Mouse (Mus musculus): Measurements from ENCODE around the gene Nr3c2. TPM values are rescaled to one million over a fixed set of nuclear protein-coding genes. Genes with fewer than 3 reads are reported as not detected.

The Nr3c2 gene
- polyA plus RNA-seq, 1 experiment: 7.6 TPM

GRCm38 (mm10) chr8:77125777-77126176 lies 226.5 kb downstream of the Nr3c2 start:
- WGBS: 86% methylated on average over 7 of the region's 7 CpGs
- Histone ChIP-seq H3K36me3 (ENCODE audit: control insufficient read depth, insufficient read depth, low read length) (no peaks in the 10 kb centered on the region), H3K4me1 (ENCODE audit: control insufficient read depth, insufficient read depth, low read length) (0 out of 2 replicates have a peak, but pooled peaks cover 4% of the 10 kb centered on the region), H3K27ac (ENCODE audit: insufficient read depth, low read depth, low read length) (no peak overlapping the region), H3K4me3 (ENCODE audit: insufficient read depth, low read depth, low read length) (no peak overlapping the region), H3K27me3 (replicated peaks; ENCODE audit: control insufficient read depth, insufficient read depth, low read length) (no peaks in the 10 kb centered on the region)
- DNase-seq: no peak
- TF ChIP-seq CTCF (conservative IDR thresholded peaks at IDR 0.05; ENCODE audit: insufficient read depth, insufficient read length, low read depth, low read length): no peak
- no peak for TF ChIP-seq POLR2A (IDR thresholded peaks at IDR 0.05; ENCODE audit: low read depth, low read length)

GRCm38 (mm10) chr8:77128006-77128405 lies 228.8 kb downstream of the Nr3c2 start:
- TF ChIP-seq POLR2A (IDR thresholded peaks at IDR 0.05; ENCODE audit: low read depth, low read length) (no peak), CTCF (conservative IDR thresholded peaks at IDR 0.05; ENCODE audit: insufficient read depth, insufficient read length, low read depth, low read length) (no peak)
- peak; percentile 33 for DNase-seq
- Histone ChIP-seq H3K27me3 (replicated peaks; ENCODE audit: control insufficient read depth, insufficient read depth, low read length) (no peaks in the 10 kb centered on the region), H3K36me3 (ENCODE audit: control insufficient read depth, insufficient read depth, low read length) (no peaks in the 10 kb centered on the region), H3K4me3 (ENCODE audit: insufficient read depth, low read depth, low read length) (no peak overlapping the region), H3K4me1 (ENCODE audit: control insufficient read depth, insufficient read depth, low read length) (peaks cover 4% of the 10 kb centered on the region; the same call in 1 of the 2 replicates), H3K27ac (ENCODE audit: insufficient read depth, low read depth, low read length) (no peak overlapping the region)
- WGBS: 70% methylated on average over 4 of the region's 4 CpGs

- Histone ChIP-seq H3K27me3 (replicated peaks; ENCODE audit: control insufficient read depth, insufficient read depth, low read length) (no peaks in the 10 kb centered on the region), H3K4me1 (ENCODE audit: control insufficient read depth, insufficient read depth, low read length) (peaks cover 6% of the 10 kb centered on the region; the same call in 1 of the 2 replicates), H3K4me3 (ENCODE audit: insufficient read depth, low read depth, low read length) (no peak overlapping the region; the same call in 1 of the 2 replicates), H3K36me3 (ENCODE audit: control insufficient read depth, insufficient read depth, low read length) (no peaks in the 10 kb centered on the region), H3K27ac (ENCODE audit: insufficient read depth, low read depth, low read length) (peak overlapping the region; percentile 58)
- no peak for TF ChIP-seq CTCF (conservative IDR thresholded peaks at IDR 0.05; ENCODE audit: insufficient read depth, insufficient read length, low read depth, low read length)
- TF ChIP-seq POLR2A (IDR thresholded peaks at IDR 0.05; ENCODE audit: low read depth, low read length): no peak
- DNase-seq: peak; percentile 92
- 23% methylated on average over 11 of the region's 11 CpGs for WGBS
Observed at GRCm38 (mm10) chr8:77132903-77133637, 233.8 kb downstream of the Nr3c2 start.

- Histone ChIP-seq H3K27ac (ENCODE audit: insufficient read depth, low read depth, low read length) (peak overlapping the region; percentile 88), H3K4me1 (ENCODE audit: control insufficient read depth, insufficient read depth, low read length) (peaks cover 6% of the 10 kb centered on the region; the same call in 1 of the 2 replicates), H3K27me3 (replicated peaks; ENCODE audit: control insufficient read depth, insufficient read depth, low read length) (no peaks in the 10 kb centered on the region), H3K36me3 (ENCODE audit: control insufficient read depth, insufficient read depth, low read length) (no peaks in the 10 kb centered on the region), H3K4me3 (ENCODE audit: insufficient read depth, low read depth, low read length) (no peak overlapping the region)
- no peak for DNase-seq
- TF ChIP-seq CTCF (conservative IDR thresholded peaks at IDR 0.05; ENCODE audit: insufficient read depth, insufficient read length, low read depth, low read length) (no peak), POLR2A (IDR thresholded peaks at IDR 0.05; ENCODE audit: low read depth, low read length) (no peak)
- 51% methylated on average over 7 of the region's 7 CpGs for WGBS
Observed at GRCm38 (mm10) chr8:77133797-77134385, 234.6 kb downstream of the Nr3c2 start.

- 87% methylated on average over 3 of the region's 3 CpGs for WGBS
- TF ChIP-seq CTCF (conservative IDR thresholded peaks at IDR 0.05; ENCODE audit: insufficient read depth, insufficient read length, low read depth, low read length) (no peak), POLR2A (IDR thresholded peaks at IDR 0.05; ENCODE audit: low read depth, low read length) (no peak)
- no peaks in the 10 kb centered on the region for H3K4me1 ChIP-seq (ENCODE audit: control insufficient read depth, insufficient read depth, low read length)
- no peaks in the 10 kb centered on the region; the same call in 1 of the 2 replicates for H3K36me3 ChIP-seq (ENCODE audit: control insufficient read depth, insufficient read depth, low read length)
- no peak overlapping the region for H3K27ac ChIP-seq (ENCODE audit: insufficient read depth, low read depth, low read length)
- H3K4me3 ChIP-seq (ENCODE audit: insufficient read depth, low read depth, low read length): no peak overlapping the region
- no peaks in the 10 kb centered on the region for H3K27me3 ChIP-seq (replicated peaks; ENCODE audit: control insufficient read depth, insufficient read depth, low read length)
- no peak for DNase-seq
Observed at GRCm38 (mm10) chr8:77145285-77145684, 246.0 kb downstream of the Nr3c2 start.

- Histone ChIP-seq H3K4me3 (ENCODE audit: insufficient read depth, low read depth, low read length) (no peak overlapping the region), H3K27ac (ENCODE audit: insufficient read depth, low read depth, low read length) (no peak overlapping the region), H3K4me1 (ENCODE audit: control insufficient read depth, insufficient read depth, low read length) (no peaks in the 10 kb centered on the region), H3K27me3 (replicated peaks; ENCODE audit: control insufficient read depth, insufficient read depth, low read length) (no peaks in the 10 kb centered on the region), H3K36me3 (ENCODE audit: control insufficient read depth, insufficient read depth, low read length) (no peaks in the 10 kb centered on the region)
- 54% methylated on average over 3 of the region's 3 CpGs for WGBS
- TF ChIP-seq CTCF (conservative IDR thresholded peaks at IDR 0.05; ENCODE audit: insufficient read depth, insufficient read length, low read depth, low read length) (peak; percentile 17; the same call in 1 of the 2 replicates), POLR2A (IDR thresholded peaks at IDR 0.05; ENCODE audit: low read depth, low read length) (no peak)
- DNase-seq: peak; percentile 35
Observed at GRCm38 (mm10) chr8:77154496-77154895, 255.3 kb downstream of the Nr3c2 start.

GRCm38 (mm10) chr8:77169320-77169719 lies 270.1 kb downstream of the Nr3c2 start:
- H3K4me3 ChIP-seq (ENCODE audit: insufficient read depth, low read depth, low read length): no peak overlapping the region
- 69% methylated on average over 6 of the region's 6 CpGs for WGBS
- H3K4me1 ChIP-seq (ENCODE audit: control insufficient read depth, insufficient read depth, low read length): no peaks in the 10 kb centered on the region; the same call in 1 of the 2 replicates
- H3K27me3 ChIP-seq (replicated peaks; ENCODE audit: control insufficient read depth, insufficient read depth, low read length): no peaks in the 10 kb centered on the region
- H3K27ac ChIP-seq (ENCODE audit: insufficient read depth, low read depth, low read length): peak overlapping the region; percentile 68
- DNase-seq: peak; percentile 27
- H3K36me3 ChIP-seq (ENCODE audit: control insufficient read depth, insufficient read depth, low read length): no peaks in the 10 kb centered on the region
- TF ChIP-seq POLR2A (IDR thresholded peaks at IDR 0.05; ENCODE audit: low read depth, low read length): no peak
- no peak for TF ChIP-seq CTCF (conservative IDR thresholded peaks at IDR 0.05; ENCODE audit: insufficient read depth, insufficient read length, low read depth, low read length)

Data from kidney, adult 2 months (tissue).